Mouse (Mus musculus) effector memory CD4-positive, alpha-beta T cell, adult 7 months (primary cell): ENCODE measurements around the gene Mgat4a. TPM values are rescaled to one million over a fixed set of nuclear protein-coding genes. Genes with fewer than 3 reads are reported as not detected.

Source experiments
- polyA plus RNA-seq: library from polyadenylated mRNA; unstranded; fragments of 100-300 nt; shearing (Covaris generic); gene quantifications from one replicate; pipeline ENCODE4 v1.2.1, GENCODE M21; 2017

Mgat4a gene
- 14.9 TPM for polyA plus RNA-seq

DNA sequence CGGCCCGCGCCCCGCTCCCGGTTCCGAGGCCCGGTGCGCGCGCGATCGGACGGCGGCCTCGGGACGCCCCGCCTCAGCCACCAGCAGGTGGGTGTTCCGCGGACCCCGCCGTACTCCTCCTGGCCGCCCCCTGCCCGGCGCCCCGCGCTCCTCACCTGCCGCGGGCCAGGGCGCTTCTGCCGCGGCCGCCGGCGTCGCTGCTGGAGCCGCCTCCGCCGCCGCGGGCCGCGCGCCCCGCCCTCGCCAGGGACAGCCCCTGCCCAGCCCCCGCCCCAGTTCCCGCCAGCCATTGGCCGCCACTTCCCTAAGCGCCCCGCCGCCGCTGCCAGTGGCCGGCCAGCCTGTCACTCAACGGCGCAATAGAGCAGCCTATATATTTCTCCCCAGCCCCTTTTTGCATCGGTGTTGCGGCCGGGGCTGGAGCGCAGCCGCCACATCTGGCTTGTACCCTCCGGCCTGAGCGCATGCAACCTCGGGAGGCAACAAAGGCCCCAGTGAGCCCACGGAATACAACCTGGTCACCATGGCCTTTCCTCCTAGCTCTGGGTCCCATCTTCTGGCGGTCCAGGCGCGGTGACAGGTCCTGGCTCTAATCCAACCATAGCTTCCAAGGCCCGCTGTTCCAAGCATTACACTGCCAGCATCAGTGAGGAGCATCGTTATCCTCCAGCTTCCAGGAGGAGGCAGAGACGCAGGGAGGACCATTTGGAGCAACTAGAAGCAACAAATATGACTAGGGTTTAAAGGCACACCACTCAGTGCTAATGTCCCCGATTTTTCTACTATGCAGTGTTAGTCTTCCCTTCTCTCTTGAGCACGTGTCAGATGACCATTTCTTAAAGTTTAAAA lies at the start of gene Mgat4a:
TSS of gene Mgat4a (minus strand) at position 207 of the 849 bp plus-strand sequence.

DNA sequence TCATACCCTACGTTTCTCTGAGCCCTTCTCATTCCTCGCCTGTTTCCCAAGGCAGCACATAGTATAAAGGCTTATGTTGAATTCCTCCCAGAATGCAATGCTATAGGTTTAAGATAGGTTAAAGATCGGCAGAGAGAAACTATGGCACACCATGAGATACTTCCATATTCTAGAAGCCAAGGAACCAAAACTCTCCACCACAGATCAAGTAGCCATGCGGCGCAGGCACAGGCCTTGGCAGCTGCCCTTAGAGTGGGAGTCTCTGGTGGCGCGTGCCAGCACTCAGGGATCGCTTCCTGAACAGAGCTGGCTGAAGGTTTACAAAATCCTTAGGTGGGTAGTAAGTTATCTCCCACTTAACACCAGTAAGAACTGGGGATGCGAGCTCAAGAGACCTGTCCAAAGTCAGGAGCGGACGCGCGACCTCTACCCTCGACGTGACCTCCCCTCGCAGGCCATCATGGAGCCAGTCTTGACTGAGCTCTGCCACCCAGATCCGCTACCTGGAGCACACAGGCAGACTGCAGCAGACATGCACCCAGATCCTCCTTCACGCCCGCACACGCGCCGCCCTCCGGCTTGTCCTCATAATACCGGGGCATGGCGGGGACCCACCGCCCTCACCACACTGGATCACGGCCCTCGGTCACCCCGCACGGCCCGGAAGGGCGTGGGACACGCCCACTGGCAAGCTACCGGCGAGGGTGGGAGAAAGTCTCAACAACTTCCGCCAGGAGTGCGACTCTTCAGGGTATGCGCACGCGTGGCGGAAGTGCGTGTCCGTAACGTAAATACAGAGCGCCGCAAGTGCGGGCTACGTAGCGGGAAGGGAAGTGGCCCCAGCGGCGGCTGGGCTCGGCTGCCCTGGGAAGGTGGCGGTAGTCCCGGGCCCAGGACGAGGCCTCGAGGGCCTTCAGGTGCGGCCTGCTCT lies 111.2 kb downstream of the Mgat4a start, which contains the start of the genes Coa5 and Unc50:
TSS of gene Coa5 (minus strand) at position 738 of the 931 bp plus-strand sequence.
TSS of gene Unc50 (plus strand) at position 774 of the 931 bp plus-strand sequence.

Other genes with a start within 250 kb of the Mgat4a start
- gene Inpp4a, start 241.2 kb downstream of the Mgat4a start, polyA plus RNA-seq = 14.2 TPM
- gene Coa5, start 110.9 kb downstream of the Mgat4a start, polyA plus RNA-seq = 52.2 TPM
- gene Unc50, start 110.9 kb downstream of the Mgat4a start, polyA plus RNA-seq = 99.5 TPM
- gene 2010300C02Rik, start 179.1 kb upstream of the Mgat4a start, polyA plus RNA-seq = 0.27 TPM